Mouse (Mus musculus) liver, embryonic 14.5 days (tissue): ENCODE results near the gene Ush2a.

Source experiments
- CTCF ChIP-seq: IDR thresholded peaks from 2 replicates; pipeline ENCODE4 v1.5.1; 2016; ENCODE audit warnings: antibody characterized with exemption, low read depth, control low read depth
- EP300 ChIP-seq: IDR thresholded peaks from 2 replicates; pipeline ENCODE4 v1.6.1; 2016; ENCODE audit warnings: antibody characterized with exemption, low read depth

DNA sequence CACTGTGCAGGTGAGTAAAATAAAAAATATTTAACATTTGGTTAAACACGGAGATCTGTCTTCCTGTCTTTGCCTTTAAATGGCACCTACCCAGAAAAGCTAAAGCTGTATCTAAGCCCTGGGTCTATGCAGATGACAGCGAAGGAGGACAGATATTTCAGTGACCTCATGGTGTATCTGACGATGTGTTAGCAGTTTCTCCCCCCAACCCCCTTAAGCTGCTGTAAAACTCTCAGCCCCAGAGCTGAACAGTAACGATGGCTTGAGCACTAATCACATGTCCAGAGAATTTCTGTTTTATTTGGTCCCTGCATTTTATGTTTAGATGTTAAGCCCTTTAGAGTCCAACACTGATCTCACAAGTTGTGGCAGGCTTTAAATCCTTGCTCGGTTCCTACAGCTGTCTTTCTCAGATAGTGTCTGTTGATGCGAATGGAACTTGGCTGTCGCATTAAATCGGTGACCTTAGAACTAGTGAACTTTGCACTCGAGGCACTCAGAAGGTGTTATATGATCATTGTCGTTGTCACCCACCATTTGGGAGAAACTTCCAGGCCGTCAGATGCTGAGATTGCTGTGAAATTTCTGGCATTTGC is 5.4 kb downstream of the Ush2a start:
- TF ChIP-seq CTCF (no peak), EP300 (no peak)
